Mouse (Mus musculus) hindbrain, embryonic 13.5 days (tissue): Measurements from ENCODE around the gene Zfp189. TPM values are rescaled to one million over a fixed set of nuclear protein-coding genes. Genes with fewer than 3 reads are reported as not detected.
"Not testable (repeated sequence)": the region's sequence is repeated elsewhere in the genome, so short reads cannot be mapped to it uniquely, and the experiment has no call there.

ENCODE experiments used
- ATAC-seq: fragments of 200-750 bp; cut with Nextera tagmentation; 2 replicates; pipeline ENCODE4 v1.8.0; 2017; ENCODE audit warnings: moderate TSS enrichment; ENCODE audit not compliant: low FRiP score
- H3K27ac ChIP-seq: fragments of 300-500 bp; sonication (generic); 2 replicates; pipeline ENCODE4 v1.5.1; 2015; ENCODE audit warnings: inconsistent platforms, mild to moderate bottlenecking, moderate library complexity
- H3K27me3 ChIP-seq: fragments of 300-500 bp; sonication (generic); 2 replicates; pipeline ENCODE4 v1.6.1; 2015; ENCODE audit warnings: mild to moderate bottlenecking, inconsistent platforms
- H3K36me3 ChIP-seq: fragments of 300-500 bp; sonication (generic); 2 replicates; pipeline ENCODE4 v1.6.1; 2015; ENCODE audit warnings: mild to moderate bottlenecking, inconsistent platforms
- H3K4me1 ChIP-seq: fragments of 300-500 bp; sonication (generic); replicated peaks from 2 replicates; pipeline ENCODE4 v1.6.1; 2015; ENCODE audit warnings: inconsistent platforms
- H3K4me2 ChIP-seq: fragments of 300-500 bp; sonication (generic); 2 replicates; pipeline ENCODE4 v1.6.1; 2015; ENCODE audit warnings: inconsistent platforms, mild to moderate bottlenecking, moderate library complexity
- H3K4me3 ChIP-seq: fragments of 300-500 bp; sonication (generic); 2 replicates; pipeline ENCODE4 v1.5.1; 2015; ENCODE audit warnings: mild to moderate bottlenecking, inconsistent platforms
- H3K9ac ChIP-seq: fragments of 300-500 bp; sonication (generic); 2 replicates; pipeline ENCODE4 v1.6.1; 2015; ENCODE audit warnings: mild to moderate bottlenecking, inconsistent platforms
- H3K9me3 ChIP-seq: fragments of 300-500 bp; sonication (generic); 2 replicates; pipeline ENCODE4 v1.6.1; 2016; ENCODE audit warnings: inconsistent platforms
- whole genome bisulfite sequencing: fragments of 180-500 bp; shearing (Covaris S2); methylation state at CpG from one replicate; pipeline ENCODE4 v1.1.7; 2015; 5-methylcytosine and 5-hydroxymethylcytosine counted together
- polyA plus RNA-seq: library from polyadenylated mRNA; unstranded; fragments of >200 nt; fragmentation: Nextera tagmentation; extraction: Ambion mirVana; gene quantifications from 2 replicates; pipeline ENCODE4 v1.2.1, GENCODE M21; 2015

Gene Zfp189
- polyA plus RNA-seq, 1 experiment from 2014 or later, result 13.5 TPM

DNA sequence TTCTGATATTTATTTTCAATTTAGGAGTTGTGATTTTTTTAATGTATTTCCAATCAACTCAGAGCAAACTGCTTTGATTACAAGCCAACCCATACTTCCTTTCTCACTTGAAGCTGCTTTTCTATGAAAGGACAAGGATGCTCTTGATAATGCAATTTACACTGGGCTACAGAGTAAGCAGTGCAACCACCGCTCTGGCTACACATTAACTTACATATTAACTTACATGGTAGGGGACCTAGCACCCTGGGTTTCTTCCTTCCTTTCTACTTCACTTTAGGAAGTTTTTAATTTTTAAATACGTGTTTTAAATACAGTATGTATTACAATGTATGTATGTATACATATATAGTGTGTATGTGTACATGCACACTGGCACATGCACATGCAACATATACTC lies 11.8 kb upstream of the Zfp189 start:
- Histone ChIP-seq H3K36me3 (peaks cover 22% of the 10 kb centered on the region), H3K27me3 (no peaks in the 10 kb centered on the region), H3K9ac (no peak overlapping the region), H3K4me1 (no peaks in the 10 kb centered on the region), H3K4me2 (no peak overlapping the region), H3K4me3 (no peak overlapping the region), H3K27ac (no peak overlapping the region), H3K9me3 (no peaks in the 10 kb centered on the region)
- no peak for ATAC-seq
- 93% methylated on average over 2 of the region's 2 CpGs for WGBS

DNA sequence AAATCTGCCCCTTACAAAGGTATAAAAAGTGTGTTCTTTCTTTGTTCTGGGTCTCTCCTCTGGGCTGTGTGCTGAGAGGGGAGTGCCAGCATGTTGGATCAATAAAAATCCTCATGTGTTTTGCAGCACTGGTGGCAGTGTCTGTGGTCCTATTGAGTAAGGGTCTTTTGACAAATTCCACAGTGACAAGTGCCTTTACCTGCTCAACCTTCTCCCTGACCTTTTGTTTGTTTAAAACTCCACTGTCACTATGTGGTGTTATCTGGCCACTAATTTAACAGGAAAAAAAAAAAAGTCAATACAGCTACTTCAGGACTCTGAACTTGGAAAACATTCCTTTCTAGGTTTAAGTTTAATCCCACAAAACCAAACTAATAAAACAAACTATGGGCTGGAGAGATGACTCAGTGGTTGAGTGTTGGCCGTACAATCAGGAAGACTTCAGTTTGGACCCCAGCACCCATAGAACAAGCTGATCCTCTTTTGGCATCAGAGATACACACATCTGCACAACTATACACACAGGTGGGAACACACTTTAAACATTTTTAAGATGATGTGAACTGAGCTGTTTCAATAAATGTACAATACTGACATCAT lies 10.6 kb upstream of the Zfp189 start:
- WGBS, result 100% methylated on average over 1 of the region's 1 CpGs
- peaks cover 24% of the 10 kb centered on the region for H3K36me3 ChIP-seq
- not testable (repeated sequence) for ATAC-seq

DNA sequence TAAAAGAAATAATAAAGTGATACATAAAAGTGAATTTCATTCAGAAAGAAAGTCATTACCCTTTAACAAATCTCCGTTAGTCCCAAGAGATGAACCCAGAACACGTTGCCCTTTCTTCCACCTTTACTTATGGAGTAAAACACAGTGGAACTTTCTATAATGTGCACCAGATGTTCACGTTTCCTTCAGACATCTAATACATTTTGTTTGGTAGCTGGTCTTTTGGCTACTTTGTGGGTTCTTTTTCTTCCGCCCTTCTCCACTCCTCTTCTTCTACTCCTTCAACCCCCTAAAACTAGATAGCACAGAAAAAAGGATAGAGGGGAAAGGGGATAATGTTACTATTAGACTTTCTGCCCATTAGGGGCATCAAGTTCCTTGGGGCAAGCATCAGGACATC lies 8.3 kb upstream of the Zfp189 start:
- no peak for ATAC-seq
- 94% methylated on average over 4 of the region's 4 CpGs for WGBS
- H3K4me1 ChIP-seq, result 0 out of 2 replicates have a peak, but pooled peaks cover 5% of the 10 kb centered on the region
- no peaks in the 10 kb centered on the region for H3K27me3 ChIP-seq
- H3K9ac ChIP-seq, result no peak overlapping the region
- H3K36me3 ChIP-seq, result peaks cover 24% of the 10 kb centered on the region
- H3K9me3 ChIP-seq, result no peaks in the 10 kb centered on the region
- no peak overlapping the region for H3K27ac ChIP-seq
- H3K4me3 ChIP-seq, result no peak overlapping the region
- H3K4me2 ChIP-seq, result no peak overlapping the region

More for the DNA sequence above, 10.6 kb upstream of the Zfp189 start:
- H3K27me3 ChIP-seq, H3K4me3 ChIP-seq, H3K9me3 ChIP-seq, H3K27ac ChIP-seq, H3K4me2 ChIP-seq, H3K9ac ChIP-seq, H3K4me1 ChIP-seq: not testable (repeated sequence)

DNA sequence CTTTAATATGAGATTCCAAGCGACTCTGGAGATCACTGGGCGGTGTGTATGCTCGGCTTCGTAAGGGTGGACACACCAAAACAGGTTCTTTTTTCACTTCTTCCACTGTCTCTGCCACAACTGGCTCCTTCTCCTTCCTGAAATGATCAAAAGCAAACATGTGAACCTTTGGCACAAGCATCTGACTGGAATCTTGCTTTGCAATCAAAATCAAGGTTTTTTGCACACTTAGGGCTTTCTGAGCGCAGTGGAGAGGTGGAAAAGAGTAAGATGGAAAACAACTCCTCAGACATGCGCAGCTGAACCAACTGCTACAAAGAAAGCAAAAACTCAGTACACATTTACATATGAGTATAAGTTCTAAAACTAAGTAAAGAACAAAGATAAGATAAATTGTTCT lies 6.5 kb upstream of the Zfp189 start:
- no peaks in the 10 kb centered on the region for H3K27me3 ChIP-seq
- H3K4me1 ChIP-seq, result peaks cover 15% of the 10 kb centered on the region
- H3K4me3 ChIP-seq, result no peak overlapping the region
- H3K36me3 ChIP-seq, result peaks cover 24% of the 10 kb centered on the region
- no peaks in the 10 kb centered on the region for H3K9me3 ChIP-seq
- H3K27ac ChIP-seq, result no peak overlapping the region
- H3K9ac ChIP-seq, result no peak overlapping the region
- H3K4me2 ChIP-seq, result no peak overlapping the region
- no peak for ATAC-seq
- WGBS, result 99% methylated on average over 6 of the region's 6 CpGs

DNA sequence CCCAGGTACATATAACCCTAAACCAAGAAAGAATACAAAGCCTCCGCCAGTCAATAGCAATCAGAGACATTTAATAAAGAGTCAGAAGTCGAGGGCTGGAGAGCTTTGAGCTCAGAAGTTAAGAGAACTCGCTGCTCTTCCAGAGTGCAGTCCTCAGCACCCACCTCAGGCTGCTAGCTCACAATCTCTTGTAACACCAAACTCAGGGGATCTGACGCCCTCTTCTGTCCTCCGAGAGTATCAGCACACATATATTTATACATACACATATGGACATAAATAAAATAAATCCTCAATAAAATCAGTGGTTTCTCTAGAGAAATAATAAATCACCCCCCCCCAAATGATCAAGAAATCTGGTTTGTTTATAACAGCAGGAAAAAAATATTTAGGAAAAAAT lies 1.5 kb upstream of the Zfp189 start:
- peaks cover 37% of the 10 kb centered on the region for H3K4me1 ChIP-seq
- no peaks in the 10 kb centered on the region for H3K27me3 ChIP-seq
- no peak overlapping the region for H3K9ac ChIP-seq
- no peak overlapping the region for H3K27ac ChIP-seq
- no peak for ATAC-seq
- peak overlapping the region; percentile 64 for H3K4me2 ChIP-seq
- H3K4me3 ChIP-seq, result no peak overlapping the region
- 76% methylated on average over 5 of the region's 5 CpGs for WGBS
- H3K9me3 ChIP-seq, result no peaks in the 10 kb centered on the region
- H3K36me3 ChIP-seq, result peaks cover 15% of the 10 kb centered on the region

DNA sequence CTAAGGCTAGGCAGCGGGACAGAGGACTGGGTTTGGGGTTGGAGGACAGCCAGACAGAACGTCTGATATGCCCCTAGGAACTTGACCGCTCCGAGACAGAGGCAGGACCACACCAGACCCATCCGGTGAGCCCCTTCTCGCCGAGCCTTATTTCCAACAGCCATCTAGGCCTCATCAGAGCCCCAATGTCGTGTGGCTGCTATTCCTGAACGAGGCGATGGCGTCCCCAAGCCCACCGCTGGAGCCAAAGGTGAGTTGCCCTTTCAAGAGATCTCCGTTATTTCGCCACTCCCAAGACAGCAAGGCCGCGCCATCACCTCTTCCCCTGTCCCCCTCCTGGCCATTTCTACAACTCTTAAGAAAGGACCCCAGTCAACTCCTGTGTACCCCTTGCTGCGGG lies 370 bp downstream of the Zfp189 start:
- peak overlapping the region; percentile 79 for H3K4me2 ChIP-seq
- H3K27me3 ChIP-seq, result no peaks in the 10 kb centered on the region
- ATAC-seq, result peak; percentile 81
- under 1% methylated on average over 17 of the region's 17 CpGs for WGBS
- peaks cover 24% of the 10 kb centered on the region for H3K36me3 ChIP-seq
- peak overlapping the region; percentile 52; the same call in 1 of the 2 replicates for H3K27ac ChIP-seq
- H3K9me3 ChIP-seq, result no peaks in the 10 kb centered on the region
- peaks cover 37% of the 10 kb centered on the region for H3K4me1 ChIP-seq
- H3K4me3 ChIP-seq, result peak overlapping the region; percentile 61
- peak overlapping the region; percentile 84 for H3K9ac ChIP-seq

GRCm38 (mm10) chr4:49522576-49522975 lies 1.6 kb downstream of the Zfp189 start:
- peak overlapping the region; percentile 79 for H3K4me2 ChIP-seq
- WGBS, result 70% methylated on average over 9 of the region's 9 CpGs
- H3K27me3 ChIP-seq, result no peaks in the 10 kb centered on the region
- peaks cover 32% of the 10 kb centered on the region for H3K4me1 ChIP-seq
- ATAC-seq, result no peak
- no peak overlapping the region for H3K9ac ChIP-seq
- H3K36me3 ChIP-seq, result peaks cover 27% of the 10 kb centered on the region
- no peaks in the 10 kb centered on the region for H3K9me3 ChIP-seq
- H3K27ac ChIP-seq, result no peak overlapping the region
- no peak overlapping the region for H3K4me3 ChIP-seq

DNA sequence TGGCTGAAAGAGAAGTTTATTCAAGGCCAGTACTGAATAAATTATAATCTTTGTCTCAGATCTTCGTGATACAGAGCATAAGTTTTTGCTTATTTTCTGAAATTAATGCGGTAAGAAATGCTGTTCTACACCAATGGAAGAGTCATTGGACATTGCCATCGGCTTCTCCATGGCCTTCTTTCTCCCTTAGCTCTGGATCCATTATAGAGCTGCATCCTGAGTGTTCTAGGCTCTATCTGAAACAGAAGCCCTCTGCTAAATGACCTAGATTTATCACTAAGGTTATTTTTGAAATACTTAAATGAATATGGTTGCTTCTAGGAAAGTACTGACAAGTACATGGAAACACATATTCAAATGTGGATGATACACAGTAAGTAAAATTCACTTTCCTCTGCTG lies 14.1 kb downstream of the Zfp189 start:
- peaks cover 7% of the 10 kb centered on the region for H3K9me3 ChIP-seq
- WGBS, result 87% methylated on average over 3 of the region's 3 CpGs
- no peaks in the 10 kb centered on the region for H3K27me3 ChIP-seq
- no peak overlapping the region for H3K4me2 ChIP-seq
- peaks cover 25% of the 10 kb centered on the region for H3K36me3 ChIP-seq
- no peaks in the 10 kb centered on the region for H3K4me1 ChIP-seq
- H3K9ac ChIP-seq, result no peak overlapping the region
- no peak overlapping the region for H3K4me3 ChIP-seq
- H3K27ac ChIP-seq, result no peak overlapping the region
- ATAC-seq, result no peak

- Histone ChIP-seq H3K9ac (no peak overlapping the region), H3K4me2 (no peak overlapping the region), H3K27ac (no peak overlapping the region), H3K27me3 (no peaks in the 10 kb centered on the region), H3K36me3 (peaks cover 17% of the 10 kb centered on the region), H3K9me3 (no peaks in the 10 kb centered on the region), H3K4me3 (no peak overlapping the region), H3K4me1 (no peaks in the 10 kb centered on the region)
- ATAC-seq, result no peak
- 90% methylated on average over 4 of the region's 4 CpGs for WGBS
Observed at GRCm38 (mm10) chr4:49535675-49536294, 14.8 kb downstream of the Zfp189 start.

DNA sequence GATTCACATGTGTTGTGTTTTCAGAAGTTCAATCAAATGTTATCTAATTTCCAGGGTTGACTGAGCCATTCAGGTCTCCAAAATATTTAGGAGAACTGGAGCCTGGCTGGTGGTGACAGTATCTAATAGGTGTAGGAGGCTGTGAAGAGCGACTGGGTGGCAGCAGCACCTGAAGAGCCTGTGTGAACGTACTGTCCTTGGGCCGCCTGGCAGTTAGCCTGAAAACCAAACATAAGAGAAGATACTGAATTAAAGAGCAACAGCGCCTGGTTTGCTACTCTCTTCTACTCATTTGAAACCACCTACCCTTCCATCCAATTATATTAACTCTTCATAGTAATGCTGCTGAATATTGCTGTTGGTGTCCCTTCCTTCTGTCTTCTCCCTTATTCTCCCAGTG lies 15.7 kb downstream of the Zfp189 start:
- H3K9ac ChIP-seq, result no peak overlapping the region
- no peak overlapping the region for H3K4me2 ChIP-seq
- H3K4me3 ChIP-seq, result no peak overlapping the region
- no peak for ATAC-seq
- no peaks in the 10 kb centered on the region for H3K27me3 ChIP-seq
- H3K9me3 ChIP-seq, result no peaks in the 10 kb centered on the region
- H3K4me1 ChIP-seq, result no peaks in the 10 kb centered on the region
- WGBS, result 90% methylated on average over 4 of the region's 4 CpGs
- H3K36me3 ChIP-seq, result peaks cover 13% of the 10 kb centered on the region
- no peak overlapping the region for H3K27ac ChIP-seq

DNA sequence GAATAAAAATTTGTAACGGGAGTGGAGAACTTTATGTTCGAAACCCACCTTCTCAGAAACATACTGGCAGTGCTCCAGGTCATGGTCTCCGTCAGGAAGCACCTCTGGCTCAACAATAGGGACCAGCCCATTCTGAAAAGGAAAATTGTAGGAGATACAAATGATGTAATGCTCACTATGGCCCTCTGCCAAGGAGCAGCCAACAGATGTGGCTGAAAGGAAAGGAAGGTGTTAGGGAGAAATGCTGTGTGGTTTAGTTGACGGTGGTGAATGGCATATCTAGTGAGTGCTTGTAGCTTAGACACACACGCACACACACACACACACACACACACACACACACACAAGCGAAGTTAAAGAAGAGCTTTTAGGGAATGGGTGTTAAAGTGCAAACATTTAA lies 18.7 kb downstream of the Zfp189 start:
- WGBS, result 78% methylated on average over 6 of the region's 6 CpGs
- Histone ChIP-seq H3K4me1 (no peaks in the 10 kb centered on the region), H3K9me3 (no peaks in the 10 kb centered on the region), H3K27me3 (no peaks in the 10 kb centered on the region), H3K4me2 (no peak overlapping the region), H3K4me3 (no peak overlapping the region), H3K27ac (no peak overlapping the region), H3K9ac (no peak overlapping the region), H3K36me3 (no peaks in the 10 kb centered on the region)
- no peak for ATAC-seq

DNA sequence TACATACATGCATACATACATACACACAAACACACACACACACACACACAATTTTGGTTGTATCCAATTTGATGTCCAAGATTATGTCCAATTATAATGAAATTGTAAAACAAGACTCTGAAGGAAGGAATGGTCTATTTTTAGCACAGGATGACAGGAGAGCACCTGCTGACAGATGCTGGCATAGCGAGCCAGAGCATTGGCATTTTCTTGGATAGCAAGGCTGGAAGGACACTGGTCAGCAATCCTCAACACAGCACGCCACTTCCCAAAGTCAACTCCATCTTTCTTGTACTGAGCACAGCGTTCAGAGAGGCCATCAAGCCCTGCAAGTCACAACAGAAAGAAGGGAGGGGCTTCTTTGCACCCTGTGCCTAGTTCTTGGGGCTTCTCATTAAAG lies 20.0 kb downstream of the Zfp189 start:
- no peaks in the 10 kb centered on the region for H3K9me3 ChIP-seq
- H3K36me3 ChIP-seq, result no peaks in the 10 kb centered on the region
- H3K4me2 ChIP-seq, result no peak overlapping the region
- H3K27me3 ChIP-seq, result no peaks in the 10 kb centered on the region
- H3K4me3 ChIP-seq, result no peak overlapping the region
- ATAC-seq, result no peak
- no peak overlapping the region for H3K27ac ChIP-seq
- no peak overlapping the region for H3K9ac ChIP-seq
- WGBS, result 78% methylated on average over 3 of the region's 3 CpGs
- H3K4me1 ChIP-seq, result no peaks in the 10 kb centered on the region

- H3K27me3 ChIP-seq, result no peaks in the 10 kb centered on the region
- no peaks in the 10 kb centered on the region for H3K9me3 ChIP-seq
- H3K4me3 ChIP-seq, result no peak overlapping the region
- no peaks in the 10 kb centered on the region for H3K4me1 ChIP-seq
- ATAC-seq, result no peak
- no peak overlapping the region for H3K9ac ChIP-seq
- WGBS, result 98% methylated on average over 2 of the region's 2 CpGs
- no peak overlapping the region for H3K27ac ChIP-seq
- H3K36me3 ChIP-seq, result no peaks in the 10 kb centered on the region
- H3K4me2 ChIP-seq, result no peak overlapping the region
Observed at GRCm38 (mm10) chr4:49546026-49546425, 25.1 kb downstream of the Zfp189 start.
